Mouse (Mus musculus) stomach, postnatal 0 days (tissue): ENCODE data around the gene Timm10.
A peak's percentile ranks its signal among the peaks of the same experiment; 100 is the strongest.

Experiments used
- CTCF ChIP-seq: IDR thresholded peaks from 2 replicates; pipeline ENCODE4 v1.5.1; 2016; ENCODE audit warnings: antibody characterized with exemption, low read depth, mild to moderate bottlenecking, moderate library complexity
- EP300 ChIP-seq: optimal IDR thresholded peaks from 2 replicates; pipeline ENCODE3; 2016; ENCODE audit warnings: antibody characterized with exemption

- TF ChIP-seq CTCF (peak; percentile 85), EP300 (no peak)
Measured at GRCm38 (mm10) chr2:84868521-84868943, 41.7 kb downstream of the Timm10 start.
